Mouse (Mus musculus) right cerebral cortex, postnatal 10 days (tissue): ENCODE data around the gene Tex26.

ENCODE experiments used
- DNase-seq, 2 experiments: peaks; one replicate each; pipeline ENCODE4 v3.0.0; 2021; ENCODE audit warnings: low spot score in 2 of 2

Tex26 gene

GRCm38 (mm10) chr5:149433618-149434017, 5.8 kb upstream of the Tex26 start:
- DNase-seq = no peak

DNA sequence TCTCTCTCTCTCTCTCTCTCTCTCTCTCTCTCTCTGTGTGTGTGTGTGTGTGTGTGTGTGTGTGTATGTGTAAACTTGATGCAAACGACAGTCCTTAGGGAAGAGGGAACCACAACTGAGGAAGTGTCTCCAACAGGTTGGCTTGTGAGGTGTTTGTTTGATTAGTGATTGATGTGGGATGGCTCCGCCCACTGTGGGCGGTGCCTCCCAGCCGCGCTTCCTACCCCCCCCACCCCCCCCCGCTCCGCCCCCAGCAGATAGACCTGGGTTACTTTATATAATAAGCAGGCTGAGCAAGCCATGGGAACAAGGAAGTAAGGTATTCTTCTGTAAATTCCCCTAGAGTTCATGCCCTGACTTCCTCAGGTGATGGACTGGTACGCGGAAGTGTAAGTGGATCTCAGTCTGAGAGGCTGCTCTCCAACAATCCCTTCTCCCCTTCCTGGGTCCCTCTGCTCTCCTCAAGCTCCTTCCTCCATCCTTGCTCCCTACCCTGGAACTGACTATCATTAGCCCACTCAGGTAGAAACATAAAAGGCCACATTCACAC, 5.2 kb upstream of the Tex26 start:
- no peak for DNase-seq

- no peak for DNase-seq
These were observed 2.9 kb upstream of the Tex26 start for GRCm38 (mm10) chr5:149436541-149436940.

GRCm38 (mm10) chr5:149437150-149437549, 2.3 kb upstream of the Tex26 start:
- DNase-seq = peak; percentile 33 to 52

DNA sequence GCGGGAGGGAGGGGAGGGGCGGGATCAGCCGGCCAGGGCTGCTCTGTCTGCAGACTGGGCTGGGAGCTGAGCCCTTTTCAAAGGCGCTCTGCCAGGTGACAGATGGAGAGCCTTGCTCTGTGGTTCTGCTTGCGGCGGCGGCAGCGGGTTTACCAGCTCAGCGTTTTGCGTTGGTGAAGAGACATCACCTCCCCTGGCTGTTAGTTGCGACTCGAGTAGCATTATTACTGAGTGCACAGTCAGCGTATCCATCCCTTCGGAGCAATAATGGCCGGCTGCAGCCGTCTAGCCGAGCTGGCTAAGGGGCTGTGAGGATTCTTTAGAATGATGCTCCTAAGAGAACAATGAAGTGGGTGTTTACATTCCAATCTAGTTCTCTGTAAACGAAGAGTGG, 717 bp downstream of the Tex26 start:
- peak; percentile 85 to 89 for DNase-seq

GRCm38 (mm10) chr5:149441646-149442276, 2.3 kb downstream of the Tex26 start:
- peak in 1 of 2 experiments; percentile 54 for DNase-seq

DNA sequence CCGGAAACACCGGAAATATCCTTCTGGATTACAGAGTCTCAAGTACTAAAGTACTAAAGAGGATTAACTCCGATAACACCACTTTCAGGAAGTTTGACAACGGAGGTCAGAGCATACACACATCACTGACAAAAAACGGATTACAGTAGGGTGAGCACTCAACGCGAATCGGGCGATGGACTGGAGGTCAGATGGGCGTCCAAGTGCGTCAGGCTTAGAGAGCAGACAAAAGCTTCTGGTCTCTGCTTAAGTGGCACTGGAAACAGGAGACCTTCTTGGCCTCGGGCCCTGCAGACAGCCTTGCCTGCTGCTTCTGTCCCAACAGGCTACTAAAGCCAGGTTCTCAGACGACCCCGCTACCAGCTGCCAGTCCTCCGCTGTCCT, 2.8 kb downstream of the Tex26 start:
- no peak for DNase-seq

DNA sequence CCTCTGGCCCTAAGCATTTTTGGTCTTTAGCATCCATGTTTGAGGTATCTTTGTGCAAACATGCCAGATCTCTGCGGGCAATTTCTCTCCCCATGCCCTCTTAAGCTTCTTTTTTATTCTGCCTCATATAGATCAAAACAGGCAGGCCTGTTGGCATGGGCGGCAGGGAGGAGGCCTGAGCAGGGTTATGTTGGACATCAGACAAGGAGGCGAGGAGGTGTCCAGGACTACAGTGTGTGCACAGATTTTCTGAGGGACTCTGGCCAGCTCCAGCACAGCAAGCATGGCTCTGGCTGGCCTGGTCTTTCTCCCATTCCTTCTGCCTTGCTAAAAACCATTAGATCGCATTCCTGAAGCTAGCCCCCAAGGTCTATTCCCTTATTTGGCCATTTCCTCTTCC, 5.0 kb downstream of the Tex26 start:
- no peak for DNase-seq

GRCm38 (mm10) chr5:149446495-149446894, 7.0 kb downstream of the Tex26 start:
- DNase-seq = no peak

GRCm38 (mm10) chr5:149447733-149448132, 8.3 kb downstream of the Tex26 start:
- DNase-seq = no peak

DNA sequence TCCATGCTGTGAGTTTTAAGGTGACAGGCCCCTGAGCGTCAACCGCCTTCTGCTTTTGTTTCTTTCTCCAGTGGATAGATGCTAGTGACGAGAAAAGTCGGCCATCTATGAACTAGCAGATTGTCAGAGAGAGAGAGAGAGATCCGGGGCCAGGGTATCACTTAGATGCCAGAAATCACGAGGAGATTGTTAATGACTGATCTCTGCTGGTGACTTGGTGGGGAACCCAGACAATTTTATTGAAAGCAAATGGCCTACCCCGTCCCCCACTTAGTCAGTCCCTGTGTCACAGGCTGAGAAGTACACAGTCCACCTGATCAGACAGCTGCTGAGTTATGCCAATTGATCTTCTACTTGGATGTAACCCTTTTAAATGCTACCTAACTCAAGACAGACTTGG, 9.9 kb downstream of the Tex26 start:
- DNase-seq = no peak

DNA sequence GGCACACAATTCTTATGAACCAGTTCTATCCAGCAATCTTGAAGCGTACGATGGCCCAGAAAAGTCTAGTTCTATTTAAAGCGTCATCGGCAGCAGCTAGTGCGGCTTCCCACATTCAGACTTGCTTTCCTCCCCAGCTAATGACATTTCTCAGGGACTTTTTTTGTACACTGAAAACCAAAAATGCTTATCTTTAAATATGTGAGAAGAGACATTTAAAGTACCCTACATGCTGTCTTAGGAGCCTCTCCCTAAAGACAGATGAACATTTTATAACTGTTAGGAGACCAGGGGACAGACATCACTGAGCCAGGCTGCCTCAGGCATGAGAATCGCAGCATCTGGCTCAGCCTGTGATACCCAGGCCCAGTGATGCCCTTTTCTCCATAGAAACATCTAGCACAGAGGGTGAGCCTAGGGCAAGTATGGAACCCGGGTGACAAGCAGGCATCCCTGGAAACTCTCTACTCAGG, 11.8 kb downstream of the Tex26 start:
- peak; percentile 58 to 82 for DNase-seq

GRCm38 (mm10) chr5:149454281-149454680, 14.8 kb downstream of the Tex26 start:
- DNase-seq = peak in 1 of 2 experiments; percentile 68

GRCm38 (mm10) chr5:149456544-149456943, 17.1 kb downstream of the Tex26 start:
- DNase-seq = no peak

GRCm38 (mm10) chr5:149462071-149462470, 22.6 kb downstream of the Tex26 start:
- no peak for DNase-seq

DNA sequence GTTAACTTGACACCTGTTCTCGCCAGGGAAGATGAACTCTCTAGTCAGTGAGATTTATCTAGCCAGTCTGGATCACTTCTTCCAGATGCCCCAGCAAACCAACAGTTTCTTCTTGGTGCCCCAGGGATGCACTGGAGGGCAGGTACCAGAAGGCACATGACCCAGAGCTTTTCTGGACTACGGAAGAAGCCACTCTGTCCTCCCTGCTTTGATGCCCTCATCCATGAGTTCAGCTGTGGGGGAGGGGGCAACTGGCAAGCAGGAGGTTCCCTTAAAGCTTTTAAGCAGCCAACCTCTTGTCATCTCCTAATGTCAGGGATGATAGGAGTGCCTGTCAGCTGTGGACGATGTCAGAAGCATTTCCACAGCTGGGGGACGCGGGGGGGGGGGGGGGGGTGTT, 25.8 kb downstream of the Tex26 start:
- no peak for DNase-seq

DNA sequence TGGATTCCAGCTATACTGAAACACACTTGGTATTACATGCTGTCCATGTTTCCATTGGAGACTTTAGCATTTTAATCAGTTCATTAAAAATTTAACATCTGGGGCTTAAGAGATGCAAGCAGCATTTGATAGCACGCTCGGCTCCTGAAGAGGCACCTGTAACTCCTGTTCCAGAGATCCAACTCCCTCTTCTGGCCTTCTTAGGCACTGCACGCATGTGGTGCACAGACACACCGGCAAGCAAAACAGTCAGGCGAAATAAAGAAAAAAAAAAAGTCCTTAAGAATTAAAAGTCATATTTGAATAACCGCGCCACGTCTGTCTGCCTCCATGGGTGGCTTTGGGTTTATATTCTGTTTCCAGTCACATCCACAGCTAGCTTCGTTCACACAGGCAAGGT, 34.7 kb downstream of the Tex26 start:
- no peak for DNase-seq

DNA sequence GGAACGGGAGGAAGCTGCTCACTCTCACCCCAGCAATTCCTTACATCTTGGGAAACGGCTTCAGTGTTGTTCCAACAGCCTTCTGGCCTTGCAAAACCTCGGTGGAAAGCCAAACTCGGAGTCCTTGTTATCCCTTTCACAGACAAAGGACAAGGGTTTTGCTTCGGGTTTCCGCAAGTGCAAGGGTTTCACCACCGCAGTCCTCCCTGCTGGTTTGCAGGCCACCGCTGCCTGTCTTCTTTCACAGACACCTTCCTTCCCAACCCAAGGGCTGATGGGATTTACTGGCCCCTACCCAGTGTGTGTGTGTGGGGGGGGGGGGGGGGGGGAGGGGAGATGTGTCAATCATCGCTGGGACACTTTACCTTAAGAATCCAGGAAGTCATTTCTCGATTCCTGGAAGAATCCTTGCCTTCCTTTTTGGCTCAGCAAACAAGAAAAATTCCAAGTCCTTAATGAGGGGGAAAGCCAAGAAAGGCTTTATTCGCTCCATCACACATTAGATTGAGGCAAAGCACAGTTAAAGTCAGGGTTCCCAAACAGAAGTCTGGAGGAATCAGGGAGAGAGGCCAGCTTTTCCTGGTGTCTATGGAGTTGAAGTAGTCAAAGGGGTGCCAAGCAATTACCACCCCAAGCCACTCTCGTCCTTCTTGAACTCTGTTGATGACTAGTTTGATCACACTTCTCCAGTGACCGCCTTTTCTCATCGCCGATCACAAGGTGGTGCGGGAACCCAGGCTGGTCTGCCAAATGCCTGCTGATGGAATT, 35.4 kb downstream of the Tex26 start:
- no peak for DNase-seq

- DNase-seq = no peak
These were observed 42.5 kb downstream of the Tex26 start for GRCm38 (mm10) chr5:149481920-149482319.

DNA sequence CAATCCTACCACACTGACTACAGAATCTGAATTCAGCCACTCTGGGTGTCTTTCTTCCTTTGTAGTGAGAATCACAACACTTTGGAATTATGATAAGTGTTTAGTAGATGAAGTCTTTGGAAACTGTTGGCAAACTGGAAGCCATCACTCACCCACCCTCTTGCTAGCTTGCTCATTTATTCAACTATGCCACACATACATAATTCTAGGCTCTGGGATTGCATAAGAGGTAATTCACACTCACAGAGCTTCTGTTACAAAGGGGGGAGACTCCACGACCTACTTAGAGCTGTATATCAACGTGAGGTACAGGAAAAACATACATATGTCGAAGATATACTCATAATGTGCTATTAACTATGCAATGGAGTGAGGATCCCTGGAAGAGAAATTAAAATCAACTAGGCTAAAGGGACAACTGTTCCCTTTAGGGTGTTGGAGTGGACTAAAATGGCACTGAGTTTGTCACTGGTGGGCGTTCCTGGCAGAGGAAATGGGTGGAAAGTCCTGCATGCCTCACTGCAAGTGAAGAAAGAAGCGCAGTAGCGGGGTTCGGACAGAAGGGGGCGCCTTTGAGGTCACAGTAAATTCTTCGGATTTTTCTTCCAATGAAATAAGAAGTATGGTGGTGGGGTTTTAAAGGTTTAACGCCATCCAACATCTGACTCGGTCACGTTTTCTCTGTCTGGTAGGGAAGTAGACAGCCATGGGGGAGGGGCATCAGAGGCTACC, 44.0 kb downstream of the Tex26 start:
- DNase-seq = no peak

GRCm38 (mm10) chr5:149484270-149484669, 44.8 kb downstream of the Tex26 start:
- no peak for DNase-seq

DNA sequence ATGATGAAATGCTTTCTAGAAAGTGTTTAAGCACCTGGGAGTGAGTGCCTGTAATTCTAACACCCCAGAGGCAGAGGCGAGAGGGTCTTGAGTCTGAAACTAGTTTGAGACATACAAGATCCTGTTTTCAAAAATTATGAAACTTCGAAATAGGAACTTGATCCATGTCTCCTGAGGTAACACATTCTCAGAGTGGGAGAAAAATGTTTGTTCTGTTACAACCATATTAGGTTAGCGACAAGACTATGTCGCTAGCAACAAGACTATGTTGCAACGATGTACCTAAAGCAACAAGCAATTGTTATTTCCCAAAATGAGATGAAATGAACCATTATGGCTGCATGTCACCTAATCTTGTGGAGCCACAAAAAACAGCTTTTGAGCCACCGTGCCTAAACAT, 46.0 kb downstream of the Tex26 start:
- no peak for DNase-seq
